Mouse (Mus musculus) stomach, postnatal 0 days (tissue): ENCODE measurements around the gene Stab1.

Experiments used
- CTCF ChIP-seq: IDR thresholded peaks from 2 replicates; pipeline ENCODE4 v1.5.1; 2016; ENCODE audit warnings: antibody characterized with exemption, low read depth, mild to moderate bottlenecking, moderate library complexity
- EP300 ChIP-seq: optimal IDR thresholded peaks from 2 replicates; pipeline ENCODE3; 2016; ENCODE audit warnings: antibody characterized with exemption

- TF ChIP-seq CTCF (no peak), EP300 (no peak)
These were observed 37.1 kb downstream of the Stab1 start for GRCm38 (mm10) chr14:31131272-31131821.
